Mouse (Mus musculus): ENCODE measurements around the gene Cdc42bpb. TPM values are rescaled to one million over a fixed set of nuclear protein-coding genes. Genes with fewer than 3 reads are reported as not detected.

Cdc42bpb gene
- polyA plus RNA-seq, 1 experiment, result 78.4 TPM

DNA sequence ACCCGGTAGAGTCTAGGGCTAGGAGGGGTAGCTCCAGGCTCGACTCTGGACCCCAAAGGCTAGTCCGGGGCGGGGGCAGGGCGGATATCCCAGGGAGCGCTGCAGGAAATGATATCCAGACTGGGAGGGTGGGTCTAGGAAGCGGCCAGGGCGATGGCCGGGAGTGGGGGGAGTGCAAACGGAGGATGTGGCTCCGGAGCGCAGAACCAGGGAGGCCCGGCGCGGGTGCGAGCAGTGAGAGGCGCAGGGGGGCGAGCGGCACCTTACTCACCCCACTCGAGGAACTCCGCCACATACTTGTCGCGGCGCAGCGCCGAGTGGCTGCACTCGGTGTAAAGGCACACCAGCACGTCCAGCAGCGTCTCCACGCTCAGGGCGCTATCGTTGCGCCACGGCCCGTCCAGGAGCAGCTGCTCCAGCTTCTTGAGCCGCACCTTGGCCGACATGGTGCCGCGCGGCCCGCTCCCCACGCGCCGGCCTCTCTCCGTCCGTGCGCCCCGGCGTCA lies 639 bp downstream of the Cdc42bpb start:
- peak overlapping the region; percentile 76 for H3K27ac ChIP-seq (ENCODE audit: insufficient read depth, low read length)
- peak in 1 of 2 experiments; percentile 7 for DNase-seq (ENCODE audit: low read depth in 1 of 2, low spot score in 2 of 2)
- no peaks in the 10 kb centered on the region for H3K36me3 ChIP-seq (ENCODE audit: control insufficient read depth, insufficient read depth, low read length)
- WGBS, result 3% methylated on average over 48 of the region's 49 CpGs
- TF ChIP-seq POLR2A (IDR thresholded peaks at IDR 0.05; ENCODE audit: low read depth, low read length) (no peak), CTCF (IDR thresholded peaks at IDR 0.05; ENCODE audit: extremely low read depth, insufficient read depth, insufficient read length, insufficient replicate concordance) (no peak)
- H3K4me3 ChIP-seq (ENCODE audit: extremely low read depth, insufficient read depth, insufficient read length), result peak overlapping the region; percentile 70
- peaks cover 10% of the 10 kb centered on the region for H3K27me3 ChIP-seq (ENCODE audit: control insufficient read depth, insufficient read depth, low read length)
- H3K4me1 ChIP-seq (ENCODE audit: control insufficient read depth, insufficient read depth, insufficient read length), result peaks cover 10% of the 10 kb centered on the region

- H3K4me3 ChIP-seq (ENCODE audit: extremely low read depth, insufficient read depth, insufficient read length), result no peak overlapping the region
- 17% methylated on average over 6 of the region's 6 CpGs for WGBS
- peaks cover 10% of the 10 kb centered on the region for H3K4me1 ChIP-seq (ENCODE audit: control insufficient read depth, insufficient read depth, insufficient read length)
- peaks cover 10% of the 10 kb centered on the region for H3K27me3 ChIP-seq (ENCODE audit: control insufficient read depth, insufficient read depth, low read length)
- TF ChIP-seq POLR2A (IDR thresholded peaks at IDR 0.05; ENCODE audit: low read depth, low read length) (no peak), CTCF (IDR thresholded peaks at IDR 0.05; ENCODE audit: extremely low read depth, insufficient read depth, insufficient read length, insufficient replicate concordance) (no peak)
- DNase-seq (ENCODE audit: low read depth in 1 of 2, low spot score in 2 of 2), result no peak
- no peaks in the 10 kb centered on the region for H3K36me3 ChIP-seq (ENCODE audit: control insufficient read depth, insufficient read depth, low read length)
- H3K27ac ChIP-seq (ENCODE audit: insufficient read depth, low read length), result no peak overlapping the region
Observed at GRCm38 (mm10) chr12:111376053-111376452, 1.5 kb downstream of the Cdc42bpb start.

- Histone ChIP-seq H3K36me3 (ENCODE audit: control insufficient read depth, insufficient read depth, low read length) (no peaks in the 10 kb centered on the region), H3K4me1 (ENCODE audit: control insufficient read depth, insufficient read depth, insufficient read length) (peaks cover 10% of the 10 kb centered on the region), H3K27me3 (ENCODE audit: control insufficient read depth, insufficient read depth, low read length) (peaks cover 10% of the 10 kb centered on the region), H3K27ac (ENCODE audit: insufficient read depth, low read length) (no peak overlapping the region), H3K4me3 (ENCODE audit: extremely low read depth, insufficient read depth, insufficient read length) (no peak overlapping the region)
- no peak for DNase-seq (ENCODE audit: low read depth in 1 of 2, low spot score in 2 of 2)
- TF ChIP-seq POLR2A (IDR thresholded peaks at IDR 0.05; ENCODE audit: low read depth, low read length) (no peak), CTCF (IDR thresholded peaks at IDR 0.05; ENCODE audit: extremely low read depth, insufficient read depth, insufficient read length, insufficient replicate concordance) (no peak)
- 68% methylated on average over 12 of the region's 12 CpGs for WGBS
Observed at GRCm38 (mm10) chr12:111375559-111375958, 2.0 kb downstream of the Cdc42bpb start.

- peaks cover 10% of the 10 kb centered on the region for H3K27me3 ChIP-seq (ENCODE audit: control insufficient read depth, insufficient read depth, low read length)
- WGBS, result 85% methylated on average over 10 of the region's 10 CpGs
- no peak for DNase-seq (ENCODE audit: low read depth in 1 of 2, low spot score in 2 of 2)
- no peak overlapping the region for H3K4me3 ChIP-seq (ENCODE audit: extremely low read depth, insufficient read depth, insufficient read length)
- TF ChIP-seq POLR2A (IDR thresholded peaks at IDR 0.05; ENCODE audit: low read depth, low read length) (no peak), CTCF (IDR thresholded peaks at IDR 0.05; ENCODE audit: extremely low read depth, insufficient read depth, insufficient read length, insufficient replicate concordance) (no peak)
- H3K27ac ChIP-seq (ENCODE audit: insufficient read depth, low read length), result no peak overlapping the region
- H3K36me3 ChIP-seq (ENCODE audit: control insufficient read depth, insufficient read depth, low read length), result no peaks in the 10 kb centered on the region
- H3K4me1 ChIP-seq (ENCODE audit: control insufficient read depth, insufficient read depth, insufficient read length), result peaks cover 10% of the 10 kb centered on the region
Observed at GRCm38 (mm10) chr12:111374727-111375126, 2.8 kb downstream of the Cdc42bpb start.

GRCm38 (mm10) chr12:111373411-111373810 lies 4.1 kb downstream of the Cdc42bpb start:
- 89% methylated on average over 6 of the region's 6 CpGs for WGBS
- no peaks in the 10 kb centered on the region for H3K36me3 ChIP-seq (ENCODE audit: control insufficient read depth, insufficient read depth, low read length)
- H3K4me3 ChIP-seq (ENCODE audit: extremely low read depth, insufficient read depth, insufficient read length), result no peak overlapping the region
- no peak for TF ChIP-seq POLR2A (IDR thresholded peaks at IDR 0.05; ENCODE audit: low read depth, low read length)
- no peak for TF ChIP-seq CTCF (IDR thresholded peaks at IDR 0.05; ENCODE audit: extremely low read depth, insufficient read depth, insufficient read length, insufficient replicate concordance)
- no peak for DNase-seq (ENCODE audit: low read depth in 1 of 2, low spot score in 2 of 2)
- peaks cover 10% of the 10 kb centered on the region for H3K27me3 ChIP-seq (ENCODE audit: control insufficient read depth, insufficient read depth, low read length)
- peaks cover 10% of the 10 kb centered on the region for H3K4me1 ChIP-seq (ENCODE audit: control insufficient read depth, insufficient read depth, insufficient read length)
- H3K27ac ChIP-seq (ENCODE audit: insufficient read depth, low read length), result no peak overlapping the region

GRCm38 (mm10) chr12:111371905-111372304 lies 5.6 kb downstream of the Cdc42bpb start:
- H3K27ac ChIP-seq (ENCODE audit: insufficient read depth, low read length), result no peak overlapping the region
- WGBS, result 79% methylated on average over 7 of the region's 7 CpGs
- H3K27me3 ChIP-seq (ENCODE audit: control insufficient read depth, insufficient read depth, low read length), result peaks cover 2% of the 10 kb centered on the region; the same call in 1 of the 2 replicates
- peaks cover 4% of the 10 kb centered on the region for H3K4me1 ChIP-seq (ENCODE audit: control insufficient read depth, insufficient read depth, insufficient read length)
- no peak for DNase-seq (ENCODE audit: low read depth in 1 of 2, low spot score in 2 of 2)
- no peaks in the 10 kb centered on the region for H3K36me3 ChIP-seq (ENCODE audit: control insufficient read depth, insufficient read depth, low read length)
- TF ChIP-seq CTCF (IDR thresholded peaks at IDR 0.05; ENCODE audit: extremely low read depth, insufficient read depth, insufficient read length, insufficient replicate concordance), result no peak
- no peak for TF ChIP-seq POLR2A (IDR thresholded peaks at IDR 0.05; ENCODE audit: low read depth, low read length)
- no peak overlapping the region for H3K4me3 ChIP-seq (ENCODE audit: extremely low read depth, insufficient read depth, insufficient read length)

DNA sequence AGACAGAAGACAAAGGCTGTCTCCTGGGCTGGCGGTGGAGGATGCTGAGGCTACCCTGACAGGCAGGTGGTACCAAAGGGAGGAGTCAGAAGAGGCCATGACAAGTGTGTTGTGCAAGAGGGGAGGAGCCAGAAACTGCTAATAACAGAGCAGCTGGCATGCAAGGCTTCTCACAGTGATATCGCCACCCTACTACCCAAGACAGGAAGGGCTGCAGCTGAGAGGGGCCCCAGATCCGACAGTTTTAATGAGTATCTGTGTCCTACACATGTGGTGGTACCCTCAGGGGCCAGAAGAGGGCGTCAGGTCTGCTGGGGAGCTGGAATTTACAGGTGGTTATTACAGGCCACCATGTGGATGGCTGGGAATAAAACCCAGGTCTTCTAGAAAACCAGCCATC lies 7.3 kb downstream of the Cdc42bpb start:
- DNase-seq (ENCODE audit: low read depth in 1 of 2, low spot score in 2 of 2), result no peak
- TF ChIP-seq POLR2A (IDR thresholded peaks at IDR 0.05; ENCODE audit: low read depth, low read length) (no peak), CTCF (IDR thresholded peaks at IDR 0.05; ENCODE audit: extremely low read depth, insufficient read depth, insufficient read length, insufficient replicate concordance) (no peak)
- WGBS, result 59% methylated on average over 4 of the region's 4 CpGs

More for the DNA sequence above, 7.3 kb downstream of the Cdc42bpb start:
- H3K4me1 ChIP-seq (ENCODE audit: control insufficient read depth, insufficient read depth, insufficient read length), result peaks cover 3% of the 10 kb centered on the region; the same call in 1 of the 2 replicates
- H3K36me3 ChIP-seq (ENCODE audit: control insufficient read depth, insufficient read depth, low read length), result no peaks in the 10 kb centered on the region
- no peak overlapping the region for H3K27ac ChIP-seq (ENCODE audit: insufficient read depth, low read length)
- H3K4me3 ChIP-seq (ENCODE audit: extremely low read depth, insufficient read depth, insufficient read length), result no peak overlapping the region
- H3K27me3 ChIP-seq (ENCODE audit: control insufficient read depth, insufficient read depth, low read length), result no peaks in the 10 kb centered on the region

All from spleen, adult 2 months (tissue).